Mouse (Mus musculus) embryo, embryonic 11 days (tissue): ENCODE measurements around the gene Frmd4b.

ENCODE experiments used
- DNase-seq: peaks from one replicate; pipeline ENCODE4 v3.0.0-alpha.2; 2015

The Frmd4b gene

GRCm38 (mm10) chr6:97309161-97309560 is 308.2 kb downstream of the Frmd4b start:
- DNase-seq: no peak

GRCm38 (mm10) chr6:97308562-97308961 is 308.8 kb downstream of the Frmd4b start:
- DNase-seq: no peak

- no peak for DNase-seq
Observed at GRCm38 (mm10) chr6:97307231-97307630, 310.1 kb downstream of the Frmd4b start.

GRCm38 (mm10) chr6:97306351-97306750 is 311.0 kb downstream of the Frmd4b start:
- DNase-seq: no peak

GRCm38 (mm10) chr6:97305491-97305890 is 311.9 kb downstream of the Frmd4b start:
- no peak for DNase-seq

GRCm38 (mm10) chr6:97305010-97305409 is 312.3 kb downstream of the Frmd4b start:
- DNase-seq: no peak

GRCm38 (mm10) chr6:97303277-97304109 is 313.8 kb downstream of the Frmd4b start:
- DNase-seq: no peak

GRCm38 (mm10) chr6:97302303-97302702 is 315.0 kb downstream of the Frmd4b start:
- no peak for DNase-seq

GRCm38 (mm10) chr6:97300659-97301058 is 316.7 kb downstream of the Frmd4b start:
- DNase-seq: no peak

- no peak for DNase-seq
Observed at GRCm38 (mm10) chr6:97300180-97300579, 317.2 kb downstream of the Frmd4b start.

GRCm38 (mm10) chr6:97297151-97297550 is 320.2 kb downstream of the Frmd4b start:
- no peak for DNase-seq

- DNase-seq: no peak
Observed at GRCm38 (mm10) chr6:97295866-97296527, 321.3 kb downstream of the Frmd4b start.

GRCm38 (mm10) chr6:97295416-97295815 is 321.9 kb downstream of the Frmd4b start:
- DNase-seq: no peak

- no peak for DNase-seq
Observed at GRCm38 (mm10) chr6:97293667-97294569, 323.4 kb downstream of the Frmd4b start.

GRCm38 (mm10) chr6:97292894-97293293 is 324.4 kb downstream of the Frmd4b start:
- no peak for DNase-seq

- DNase-seq: no peak
Observed at GRCm38 (mm10) chr6:97292096-97292495, 325.2 kb downstream of the Frmd4b start.

- no peak for DNase-seq
Observed at GRCm38 (mm10) chr6:97291159-97291908, 326.0 kb downstream of the Frmd4b start.

- no peak for DNase-seq
Observed at GRCm38 (mm10) chr6:97290687-97291086, 326.7 kb downstream of the Frmd4b start.

- no peak for DNase-seq
Observed at GRCm38 (mm10) chr6:97289838-97290237, 327.5 kb downstream of the Frmd4b start.

- no peak for DNase-seq
Observed at GRCm38 (mm10) chr6:97289316-97289820, 328.0 kb downstream of the Frmd4b start.

GRCm38 (mm10) chr6:97288047-97288855 is 329.1 kb downstream of the Frmd4b start:
- DNase-seq: no peak
